Mouse (Mus musculus): ENCODE measurements at regions not wholly inside any gene's neighbourhood (a gene's known extent, or its start where the extent isn't known, plus 50 kb on each side); places are given as distances from the start of the nearest gene placed in this dataset.

DNA sequence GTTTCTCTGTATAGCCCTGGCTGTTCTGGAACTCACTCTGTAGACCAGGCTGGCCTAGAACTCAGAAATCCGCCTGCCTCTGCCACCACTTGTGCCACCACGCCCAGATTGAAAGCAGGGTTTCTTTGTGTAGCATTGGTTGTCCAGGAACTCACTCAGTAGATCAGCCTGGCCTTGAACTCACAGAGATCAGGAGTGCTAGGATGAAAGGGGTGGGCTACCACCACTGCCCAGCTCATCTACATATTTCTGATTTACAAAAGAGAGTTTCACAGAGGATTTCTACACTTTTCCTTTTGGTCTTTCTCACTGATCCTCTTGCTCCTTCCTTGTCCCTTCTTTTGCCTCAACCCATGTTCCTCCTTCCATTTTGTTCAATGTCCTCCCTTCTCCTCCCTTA lies 53.1 kb upstream of the Lbx1 start:
- no peak for DNase-seq (ENCODE audit: low spot score in 2 of 2)

DNA sequence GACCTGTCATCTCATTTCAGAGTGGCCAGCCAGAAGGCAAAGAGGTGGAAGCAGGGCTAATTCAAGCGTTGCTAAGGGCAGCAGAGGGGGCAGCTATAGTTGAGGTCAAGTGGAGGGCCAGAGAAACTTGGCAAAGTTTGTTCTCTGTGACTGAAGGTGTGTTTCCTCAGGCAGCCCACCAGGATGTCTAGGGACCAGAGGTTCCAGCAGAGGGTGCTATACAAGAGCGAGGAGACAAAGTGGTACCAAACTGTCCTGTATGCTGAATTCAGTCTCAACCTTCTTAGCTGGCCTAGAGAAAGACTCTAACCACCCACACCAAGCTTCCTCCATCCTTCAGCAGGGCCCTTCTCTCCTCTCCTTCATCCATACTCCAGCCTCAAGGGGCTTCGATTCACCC lies 62.2 kb upstream of the Lbx1 start:
- DNase-seq (ENCODE audit: low spot score in 2 of 2), result no peak

DNA sequence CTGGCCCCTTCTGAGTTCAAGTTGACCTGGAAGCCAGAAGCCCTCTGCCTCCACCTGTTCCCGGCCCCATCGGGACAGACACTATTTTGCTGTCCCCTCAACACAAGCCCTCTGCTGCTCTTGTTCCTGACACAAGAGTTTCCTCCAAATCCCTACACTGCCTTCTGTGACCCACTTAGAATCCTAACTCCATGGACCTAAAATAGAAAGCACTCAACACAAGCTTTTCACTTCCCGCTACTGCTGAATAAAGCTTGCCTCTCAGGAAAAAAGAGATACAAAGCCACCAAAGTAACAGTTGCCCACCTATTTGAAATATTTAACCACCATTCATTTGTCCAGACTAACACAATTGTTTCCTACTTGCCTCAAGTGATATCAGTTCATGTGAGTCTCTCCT lies 63.7 kb upstream of the Lbx1 start:
- no peak for DNase-seq (ENCODE audit: low spot score in 2 of 2)

DNA sequence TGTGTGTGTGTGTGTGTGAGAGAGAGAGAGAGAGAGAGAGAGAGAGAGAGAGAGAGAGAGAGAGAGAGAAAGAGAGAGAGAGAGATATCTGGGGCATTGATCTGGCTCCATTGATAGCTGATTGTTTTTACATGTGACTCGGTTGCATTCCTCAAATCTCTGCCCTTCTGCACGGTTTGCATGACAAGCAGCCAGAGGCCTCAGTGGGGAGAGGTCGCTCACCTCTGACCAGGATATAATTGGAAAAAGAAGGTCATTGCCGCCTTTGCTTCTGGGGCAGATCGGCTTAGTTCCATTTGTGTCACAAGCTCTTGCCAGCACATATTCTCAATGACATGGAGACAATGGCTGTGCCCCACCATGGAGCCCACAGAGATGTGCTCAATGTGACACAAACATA lies 63.8 kb upstream of the Btrc start:
- no peak for DNase-seq (ENCODE audit: low spot score in 2 of 2)

DNA sequence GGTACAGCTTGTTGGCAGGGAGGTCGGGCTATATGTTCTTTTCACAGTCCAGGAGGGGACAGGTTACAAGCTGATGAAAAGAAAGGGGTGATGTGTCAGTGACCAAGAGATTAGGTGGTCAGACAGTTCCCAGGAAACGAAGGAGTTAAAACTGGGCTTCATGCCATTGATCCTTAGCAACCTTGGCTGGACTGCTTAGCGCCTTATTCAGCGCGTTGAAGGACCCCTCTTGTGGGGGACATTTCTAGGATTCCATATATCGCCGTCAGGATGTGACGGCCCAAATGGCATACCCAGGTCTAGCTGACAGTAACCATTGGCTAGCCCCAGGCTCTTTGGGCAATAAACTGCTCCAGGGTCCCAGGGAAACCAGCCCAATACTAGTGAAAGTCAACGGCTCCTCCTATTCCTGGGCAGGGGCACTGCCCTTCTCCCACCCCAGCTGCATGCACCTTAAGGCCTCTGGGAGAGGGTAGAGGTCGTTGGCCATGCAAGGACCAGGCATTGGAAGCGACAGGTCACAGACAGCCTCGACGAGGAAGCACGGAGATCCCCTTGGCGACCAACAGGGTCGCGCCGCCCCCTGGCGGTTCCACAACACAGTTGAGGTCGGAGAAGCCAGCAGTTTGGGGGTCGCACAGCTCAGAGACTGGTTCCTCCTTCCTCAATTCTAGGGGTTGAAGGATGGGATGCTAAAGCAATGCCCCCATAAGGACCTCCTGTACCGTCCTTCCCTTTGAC lies 62.7 kb upstream of the Btrc start:
- DNase-seq (ENCODE audit: low spot score in 2 of 2), result peak; percentile 31 to 34

DNA sequence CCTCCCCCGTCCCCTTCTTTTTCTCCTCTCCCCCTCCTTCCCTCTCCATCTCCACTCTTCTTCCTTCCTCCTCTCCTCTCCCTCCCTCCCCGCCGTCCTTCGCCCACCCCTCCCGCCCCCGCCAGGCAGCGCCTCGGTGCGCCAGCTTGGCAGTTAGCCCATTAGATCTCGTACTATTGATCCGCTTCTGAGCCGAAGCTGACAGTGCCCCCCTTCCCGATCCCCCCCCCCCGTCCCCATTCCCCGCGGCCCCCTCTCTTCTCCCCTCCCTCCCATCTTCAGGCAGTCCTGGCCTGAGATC lies 62.2 kb upstream of the Btrc start:
- no peak for DNase-seq (ENCODE audit: low spot score in 2 of 2)

DNA sequence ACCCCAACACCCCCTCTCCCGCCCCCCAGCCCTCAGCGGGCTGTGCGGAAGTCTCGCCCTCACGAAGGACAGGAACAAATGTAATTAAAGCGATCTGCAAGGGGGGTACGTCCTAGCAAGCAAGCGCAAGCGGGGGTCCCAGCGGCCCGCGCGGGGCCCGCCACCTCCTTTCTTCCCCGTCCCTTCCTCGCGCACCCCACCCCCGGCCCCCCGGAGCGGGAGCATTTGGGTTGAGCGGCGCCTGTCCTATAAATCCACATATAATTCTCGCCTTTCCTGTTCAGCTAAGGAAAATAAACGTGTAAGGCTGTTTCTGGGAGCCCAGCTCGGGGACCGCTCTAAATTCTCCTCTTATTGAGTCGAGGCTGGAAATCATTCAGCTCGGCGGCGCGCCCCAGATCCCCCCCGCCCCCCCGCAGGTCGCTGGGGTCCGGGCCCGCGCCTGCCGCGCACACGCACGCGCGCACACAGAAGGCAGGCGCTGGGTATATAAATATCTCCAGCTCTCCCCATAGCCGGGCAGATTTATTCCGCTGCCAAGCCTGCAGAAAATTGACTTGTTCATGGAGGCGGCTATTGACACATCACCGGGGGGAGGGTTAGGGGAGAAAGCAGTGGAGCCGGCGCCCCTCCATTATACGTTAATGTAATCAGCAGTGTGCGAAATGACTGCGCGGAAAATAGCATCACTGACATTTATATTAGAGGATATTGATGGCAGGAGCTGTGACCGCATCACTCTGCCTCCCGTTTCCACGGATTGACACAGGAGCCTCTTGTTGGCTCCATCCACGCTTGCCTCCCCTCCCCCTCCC lies 61.6 kb upstream of the Btrc start:
- DNase-seq (ENCODE audit: low spot score in 2 of 2), result peak; percentile 35 to 54

DNA sequence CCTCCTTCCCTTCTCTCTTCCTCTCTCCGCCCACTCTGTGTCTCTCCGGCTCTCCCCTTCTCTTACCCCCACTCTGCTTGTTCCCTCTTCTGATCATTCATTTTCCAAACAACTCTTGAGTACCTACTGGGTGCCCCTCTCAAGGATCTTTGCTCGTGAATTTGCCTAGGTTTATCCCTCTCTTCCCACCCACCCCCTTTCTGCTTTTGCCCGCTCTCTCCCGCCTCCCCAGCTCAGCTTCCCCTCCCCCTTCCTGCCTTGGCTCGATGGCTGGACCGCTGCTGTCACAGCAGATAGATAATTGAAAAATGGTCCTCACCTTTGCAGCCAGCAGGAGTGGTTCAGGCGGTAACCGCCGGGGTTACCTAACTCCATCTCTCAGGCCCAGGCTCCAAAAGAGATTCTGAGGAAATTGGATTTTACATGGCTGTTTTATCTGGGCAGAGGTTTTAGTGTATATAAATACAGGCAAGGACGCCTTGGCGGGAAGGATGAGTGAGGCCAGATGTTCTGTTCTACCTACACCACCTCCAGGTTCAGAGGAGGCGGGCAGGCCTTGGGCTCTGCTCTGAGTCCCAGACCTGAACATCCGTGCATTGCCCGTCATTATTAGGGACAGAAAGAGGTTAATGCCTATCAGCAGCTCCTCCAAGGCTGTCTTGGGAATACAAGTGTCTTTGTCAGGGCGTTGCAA lies 60.8 kb upstream of the Btrc start:
- DNase-seq (ENCODE audit: low spot score in 2 of 2), result no peak

DNA sequence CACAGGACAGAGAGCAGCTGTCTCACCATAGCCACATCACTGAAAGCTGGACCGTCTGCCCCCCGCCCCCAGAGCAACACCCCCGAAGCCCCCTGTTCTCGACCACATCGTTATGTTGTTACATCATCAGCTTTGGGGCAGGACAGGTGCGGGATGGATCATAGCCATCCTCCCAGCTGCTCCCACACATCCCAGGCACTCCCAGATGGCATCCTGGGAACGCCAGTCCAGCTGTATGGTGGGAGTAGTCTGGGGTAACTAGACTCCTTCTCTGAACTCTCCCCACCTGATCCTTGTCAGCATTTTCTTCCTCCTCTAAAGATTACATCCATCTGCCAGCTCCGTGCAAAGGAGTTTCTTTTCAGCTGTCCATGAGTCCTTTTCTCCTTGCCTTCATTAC lies 59.0 kb upstream of the Btrc start:
- DNase-seq (ENCODE audit: low spot score in 2 of 2), result no peak

DNA sequence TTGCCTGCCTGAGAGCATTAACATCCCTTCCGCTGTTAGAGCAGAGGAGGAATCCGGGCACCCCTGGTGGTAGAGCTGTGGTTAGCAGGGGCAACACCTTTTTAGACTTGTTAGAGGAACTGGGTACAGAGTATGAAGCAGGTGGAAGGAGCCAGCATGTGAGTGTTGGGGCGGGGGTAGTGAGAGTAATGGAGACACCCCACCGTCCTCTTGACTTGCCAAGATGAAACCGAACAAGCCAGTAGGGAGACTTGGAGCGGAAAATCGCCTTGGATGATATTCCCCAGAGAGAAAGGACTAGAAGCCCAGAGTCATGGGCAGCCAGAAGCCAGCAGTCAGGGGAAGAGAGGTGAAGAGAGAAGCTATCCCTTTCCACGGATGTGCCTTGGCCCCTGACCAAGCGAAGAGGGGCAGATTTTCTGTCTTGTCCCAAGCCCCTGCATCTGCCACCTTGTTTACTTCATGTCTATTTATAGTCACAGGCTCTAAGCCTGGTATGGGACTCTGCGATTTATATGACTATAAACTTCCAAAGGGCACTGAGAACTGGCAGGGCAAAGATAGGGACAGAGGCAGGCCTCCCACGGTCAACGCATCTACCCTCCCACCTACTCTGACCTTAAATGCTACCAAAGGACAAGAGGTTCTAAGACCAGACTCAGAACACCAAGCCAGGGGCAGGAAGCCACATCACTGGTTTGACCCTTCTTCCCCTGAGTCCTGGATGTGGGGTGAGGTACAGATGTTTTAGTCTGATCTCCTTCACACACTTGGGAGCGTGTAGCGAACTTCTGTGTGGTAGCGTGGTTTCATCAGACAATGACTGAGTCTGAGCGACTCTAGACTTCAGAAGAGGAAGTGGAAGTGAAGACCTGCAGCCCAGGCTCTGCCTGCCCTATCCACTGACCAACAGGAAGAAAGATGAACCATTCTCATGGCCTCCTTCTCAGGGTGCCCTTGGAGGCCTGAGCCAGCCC lies 55.9 kb upstream of the Btrc start:
- DNase-seq (ENCODE audit: low spot score in 2 of 2), result peak; percentile 74 to 81

DNA sequence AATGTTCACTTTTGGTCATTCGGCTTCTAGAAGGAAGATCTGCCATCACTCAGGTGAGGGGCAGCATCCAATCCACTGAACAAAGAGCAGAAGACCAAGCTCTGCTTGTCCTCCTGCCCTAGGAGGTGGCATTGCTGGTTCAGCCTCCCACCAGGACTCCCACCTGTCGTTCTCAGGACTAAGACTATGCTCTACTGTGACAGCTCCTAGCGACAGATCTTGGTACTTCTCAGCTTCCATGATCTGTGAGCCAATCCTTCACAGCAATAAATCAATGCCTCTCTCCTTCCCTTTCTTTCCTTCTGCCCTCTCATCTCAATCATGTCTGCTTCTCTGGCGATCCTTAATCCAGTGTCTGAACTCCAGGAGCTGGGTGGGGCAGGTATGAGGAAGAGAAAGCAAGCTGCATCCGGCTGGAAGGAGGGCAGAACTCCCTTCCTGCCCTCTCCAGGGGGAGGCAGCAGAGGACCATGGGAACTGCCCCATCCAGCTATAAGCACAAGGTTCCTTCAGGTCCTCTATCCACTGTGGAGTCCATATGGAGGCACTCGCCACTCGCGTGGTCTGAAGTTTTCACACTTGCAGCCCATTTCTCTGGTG lies 54.8 kb upstream of the Btrc start:
- peak; percentile 67 to 69 for DNase-seq (ENCODE audit: low spot score in 2 of 2)

DNA sequence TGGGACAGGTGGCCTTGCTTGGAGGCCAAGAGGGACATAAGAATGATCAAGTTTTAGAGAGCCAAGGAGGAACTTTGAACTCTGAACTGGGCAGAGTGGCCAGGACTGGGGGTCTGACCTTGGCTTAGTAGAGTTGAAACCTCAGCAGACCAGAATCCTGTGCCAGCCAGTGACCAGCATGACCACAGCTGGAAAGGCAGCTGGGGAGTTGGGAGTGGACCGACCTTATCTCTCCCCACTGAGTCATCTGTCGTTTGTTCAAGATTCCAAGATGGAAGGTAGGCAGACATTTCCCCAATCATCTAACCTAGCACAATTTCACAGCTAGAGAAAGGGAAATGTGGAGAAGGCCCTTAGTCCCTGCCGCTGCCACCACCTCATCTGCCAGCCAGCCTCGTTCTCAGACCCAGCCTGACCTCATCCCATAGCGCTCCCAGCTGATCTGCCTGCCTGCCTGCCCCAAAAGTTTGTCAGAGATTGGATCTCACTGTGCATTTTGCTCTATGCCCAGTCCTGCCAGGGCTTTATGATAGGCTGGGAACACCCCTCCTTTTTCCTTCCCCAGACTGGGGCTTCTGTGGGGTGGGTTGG lies 53.1 kb upstream of the Btrc start:
- peak in 1 of 2 experiments; percentile 25 for DNase-seq (ENCODE audit: low spot score in 2 of 2)

DNA sequence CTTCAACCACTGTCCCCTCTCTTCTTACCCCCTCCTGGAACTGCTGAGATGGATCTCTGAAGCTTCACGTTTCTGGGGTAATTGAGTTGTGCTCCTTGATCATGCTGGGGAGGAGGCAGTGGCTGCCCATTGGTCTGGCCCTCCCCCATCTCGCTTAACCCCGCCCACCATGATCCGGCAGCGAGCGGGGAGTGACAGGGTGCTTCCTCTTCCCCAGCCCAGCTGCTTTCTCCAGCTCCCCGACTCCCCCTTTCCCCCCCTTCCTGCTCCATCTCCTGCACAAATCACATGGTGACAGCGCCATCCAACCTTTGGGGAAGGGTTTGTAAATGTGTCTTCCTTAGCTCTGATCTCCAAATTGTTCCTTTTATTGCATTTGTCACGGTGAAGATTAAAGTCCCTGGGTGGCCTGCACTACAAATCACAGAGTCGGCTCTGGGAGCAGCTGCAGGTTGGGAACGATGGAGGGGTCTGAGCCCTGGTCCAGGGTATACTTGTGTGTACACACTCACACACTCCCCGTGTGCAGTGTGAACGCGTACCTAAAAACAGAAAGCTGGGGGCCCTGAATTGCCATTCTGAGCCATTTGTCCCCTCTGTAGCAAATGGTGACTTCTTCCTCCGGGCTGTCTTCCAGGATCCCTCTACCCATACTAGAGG lies 52.5 kb upstream of the Btrc start:
- DNase-seq (ENCODE audit: low spot score in 2 of 2), result peak; percentile 76 to 81

DNA sequence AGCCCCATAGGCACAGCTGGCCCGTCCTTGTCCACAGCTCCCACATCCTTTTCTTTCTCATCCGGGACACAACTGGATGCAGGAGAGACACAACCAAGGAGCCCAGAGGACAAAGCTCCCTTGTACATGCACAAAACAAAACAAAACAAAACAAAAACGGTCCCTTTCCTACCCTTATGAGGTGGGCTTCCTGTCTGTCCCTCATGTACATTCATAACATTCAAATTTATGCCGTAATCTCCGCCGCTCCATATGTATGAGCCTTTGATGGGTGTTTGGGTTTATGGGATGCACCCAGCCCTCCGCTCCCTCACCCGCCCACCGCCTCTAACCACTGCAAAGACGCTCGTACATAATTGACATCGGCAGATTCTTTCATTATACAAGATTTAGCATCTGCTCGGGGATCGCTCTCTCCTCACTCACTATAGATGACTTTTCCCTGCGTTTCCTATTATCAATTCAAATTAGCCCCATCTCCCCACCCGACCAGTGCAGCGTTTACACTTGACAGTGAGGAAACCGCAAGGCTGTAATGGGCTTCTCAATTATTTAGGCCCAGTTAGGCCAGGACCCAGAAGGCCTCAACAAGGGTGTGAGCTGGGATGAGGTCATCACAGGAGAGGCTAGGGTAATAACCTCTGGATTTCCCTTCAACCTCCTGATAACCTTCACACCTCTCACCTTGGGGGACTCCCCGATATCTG lies 51.5 kb upstream of the Btrc start:
- DNase-seq (ENCODE audit: low spot score in 2 of 2), result no peak

DNA sequence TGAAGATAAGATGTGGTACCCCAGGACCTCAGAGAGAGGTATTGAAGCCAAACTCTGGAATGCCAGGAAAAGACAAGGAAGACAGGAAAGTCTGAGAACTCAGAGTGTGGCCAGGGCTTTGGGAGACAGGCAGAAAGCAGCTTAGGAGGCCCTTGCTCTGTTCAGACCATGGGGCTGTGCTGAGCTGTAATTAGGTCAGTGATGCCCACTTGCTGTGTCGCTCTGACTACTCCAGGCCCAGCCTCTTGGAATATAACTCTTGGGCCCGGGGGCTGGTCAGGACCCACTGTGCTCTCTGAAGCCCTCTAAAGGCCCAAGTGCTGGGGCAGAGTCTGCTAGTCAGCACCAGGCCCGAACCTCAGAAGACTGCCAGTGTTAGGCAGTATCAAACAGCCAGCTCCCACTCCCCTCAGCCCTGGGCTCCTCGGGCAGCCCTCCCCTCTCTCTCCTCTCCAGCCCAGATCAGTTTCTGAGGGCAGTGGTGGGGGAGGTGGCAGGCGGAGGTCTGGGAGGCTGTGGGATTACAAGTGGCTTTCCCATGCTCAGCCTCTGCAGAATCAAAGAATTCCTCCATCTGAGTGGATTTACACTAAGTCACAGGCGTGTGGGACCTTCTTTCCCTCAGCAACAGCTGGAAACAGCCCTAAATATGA lies 50.7 kb upstream of the Btrc start:
- DNase-seq (ENCODE audit: low spot score in 2 of 2), result no peak
